In the genomic region with DNA sequence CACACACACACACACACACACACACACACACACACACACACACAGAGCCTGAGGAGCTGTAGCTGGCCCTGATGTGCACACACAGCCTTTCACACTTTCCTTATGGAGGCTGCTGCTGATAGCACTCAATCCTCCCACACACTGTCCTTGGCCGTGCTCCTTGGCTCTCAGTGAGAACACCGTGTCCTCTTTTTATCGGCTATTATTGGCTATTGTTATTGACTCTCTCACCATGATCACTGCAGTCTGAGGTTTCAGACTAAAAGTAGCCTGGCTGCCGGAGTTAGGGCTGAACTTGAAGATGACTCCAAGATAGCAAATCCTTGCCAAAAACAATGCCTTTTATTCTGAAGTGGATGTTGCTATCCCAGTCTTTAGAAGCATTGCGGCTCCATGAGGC, we compare ENCODE assay signal across 8 mouse cellular contexts. TPM values are rescaled to one million over a fixed set of nuclear protein-coding genes. Genes with fewer than 3 reads are reported as not detected.
A peak's percentile ranks its signal among the peaks of the same experiment; 100 is the strongest.
DNase-seq lines count a peak whose midpoint lies in the region.

No protein-coding gene starts in this region.

- no peak overlapping the region for H3K27ac ChIP-seq in heart, embryonic 10.5 days

- no peaks in the 10 kb centered on the region for H3K9me3 ChIP-seq in heart, embryonic 10.5 days

- H3K36me3 ChIP-seq in heart, embryonic 10.5 days: no peaks in the 10 kb centered on the region

- peak; percentile 91 to 95 for DNase-seq in heart, adult 18-20 months
- no peak for DNase-seq in heart, embryonic 10.5 days (ENCODE audit: low spot score)
- peak; percentile 80 for DNase-seq in R1 (ENCODE audit: low read depth, low spot score)
- peak; percentile 69 to 75 for DNase-seq in gastrocnemius, adult 8-10 months (ENCODE audit: low spot score in 2 of 2)
- peak; percentile 39 for DNase-seq in kidney, adult 9 months
- peak; percentile 62 for DNase-seq in lung, postnatal 14 days
- no peak for DNase-seq in natural killer cell, adult 2 months (ENCODE audit: low spot score in 2 of 2)
- no peak for DNase-seq in embryo, embryonic 11 days

- H3K4me1 ChIP-seq in heart, embryonic 10.5 days: peaks cover 55% of the 10 kb centered on the region

- H3K4me3 ChIP-seq in heart, embryonic 10.5 days: no peak overlapping the region

- 39% methylated on average over 5 of the region's 5 CpGs for WGBS in heart, embryonic 10.5 days

- peaks cover 51% of the 10 kb centered on the region for H3K27me3 ChIP-seq in heart, embryonic 10.5 days (ENCODE audit: insufficient read depth, poor library complexity, severe bottlenecking)

RNA-seq across cellular contexts. Expression of gene Spock2, which starts 24.1 kb away (rescaled TPM):
- total RNA-seq in heart, adult 18-20 months (2021): 10 to 100 TPM; 10.3 to 16.2 TPM
- 0.65 and 0.85 TPM in 2 replicates for polyA plus RNA-seq in heart, embryonic 10.5 days (2016; fragmentation: Nextera tagmentation; extraction: Ambion mirVana)
- 1 to 10 TPM; 2.8 to 7.0 (median 5.4) TPM for total RNA-seq in gastrocnemius, adult 8-10 months (2022)

Comparison
In these comparisons a context has a peak if more than half of its experiments do, and no peak if none do; other contexts are left out.
1. DNase-seq: peak in heart, adult 18-20 months (2 of 2), R1 (single experiment), gastrocnemius, adult 8-10 months (2 of 2), kidney, adult 9 months (single experiment) and lung, postnatal 14 days (single experiment); none in heart, embryonic 10.5 days (single experiment), natural killer cell, adult 2 months (0 of 2) and embryo, embryonic 11 days (single experiment).